Mouse (Mus musculus) cerebellum, postnatal 14 days (tissue): ENCODE measurements around the gene Phf21a.

Experiments used
- DNase-seq, 2 experiments: peaks; one replicate each; pipeline ENCODE4 v3.0.0; 2021; ENCODE audit warnings: mixed read lengths in 2 of 2

Phf21a gene

DNA sequence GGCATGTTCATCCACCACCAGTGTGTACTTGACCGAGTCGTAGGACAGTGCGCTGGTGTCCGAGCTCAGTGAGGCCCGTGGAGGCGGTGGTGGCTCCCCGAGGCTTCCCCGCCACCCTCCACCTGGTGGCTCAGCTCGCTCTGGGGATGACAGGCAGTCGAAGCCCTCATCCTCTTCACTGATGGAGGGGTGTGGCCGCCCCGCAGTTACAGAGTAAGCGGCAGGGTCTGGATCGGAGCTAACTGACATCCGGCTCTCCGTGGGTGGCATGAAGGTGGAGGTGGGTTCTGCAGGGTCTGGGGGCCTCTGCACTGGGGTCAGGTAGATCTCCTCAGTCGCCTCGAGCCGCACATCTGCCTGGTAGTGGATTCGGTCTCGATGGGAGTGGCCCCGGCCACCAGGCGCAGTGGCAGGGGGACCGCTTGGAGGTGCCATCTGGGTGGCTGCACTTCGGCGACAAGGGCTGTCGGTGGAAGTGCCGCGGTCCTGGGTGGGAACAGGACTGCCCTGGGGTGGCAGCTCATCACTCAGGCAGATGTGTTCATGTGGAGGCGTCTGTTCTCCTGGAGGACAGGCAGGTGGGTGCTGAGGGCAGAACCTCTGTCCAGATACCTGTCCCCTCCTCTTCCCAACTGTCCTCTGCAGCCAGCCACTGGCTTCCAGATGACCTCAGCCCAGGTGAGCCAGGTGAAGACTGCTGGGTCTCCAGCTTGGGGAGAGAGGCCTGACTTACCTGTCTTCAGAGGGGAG is 294.1 kb downstream of the Phf21a start:
- DNase-seq, result no peak

DNA sequence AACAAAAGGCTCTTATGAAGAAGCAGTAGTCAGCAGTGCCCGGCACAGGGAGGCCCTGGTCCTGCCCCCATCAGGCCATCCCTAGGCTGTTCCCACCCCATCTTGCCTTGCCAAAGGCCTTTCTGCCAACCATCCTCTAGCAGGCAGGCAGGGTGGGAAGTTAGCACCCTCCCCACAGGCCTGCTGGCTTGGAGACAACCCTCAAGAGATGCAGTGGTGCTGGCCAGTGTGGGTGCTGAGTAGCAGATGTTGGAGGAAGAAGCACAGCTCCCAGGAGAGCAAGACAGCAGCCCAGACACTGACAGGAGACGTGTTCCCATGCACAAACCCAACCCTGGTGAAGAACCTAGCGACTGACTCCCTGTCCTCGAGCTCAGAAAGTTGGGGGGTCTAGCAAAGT is 294.7 kb downstream of the Phf21a start:
- no peak for DNase-seq

DNA sequence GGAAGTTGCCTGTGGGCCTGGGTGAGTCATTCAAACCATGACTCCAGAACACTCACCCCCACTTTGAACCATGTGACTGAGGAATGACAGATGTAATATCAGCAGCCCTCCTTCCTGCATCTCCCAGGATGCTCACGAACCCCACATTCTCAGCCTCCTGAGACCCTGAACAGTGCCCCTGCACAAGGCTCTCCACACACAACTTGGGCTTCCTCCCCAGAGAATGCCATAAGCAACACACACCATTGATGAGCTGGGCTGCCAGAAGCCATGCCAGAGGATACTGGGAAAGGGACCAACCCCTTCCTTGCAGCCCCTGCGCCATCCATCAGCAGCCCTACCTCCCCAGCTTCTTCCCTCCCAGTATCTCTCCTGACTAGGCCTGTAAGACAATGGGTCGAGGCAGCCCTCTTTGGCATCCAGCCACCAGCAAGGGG is 295.2 kb downstream of the Phf21a start:
- DNase-seq, result peak in 1 of 2 experiments; percentile 48

DNA sequence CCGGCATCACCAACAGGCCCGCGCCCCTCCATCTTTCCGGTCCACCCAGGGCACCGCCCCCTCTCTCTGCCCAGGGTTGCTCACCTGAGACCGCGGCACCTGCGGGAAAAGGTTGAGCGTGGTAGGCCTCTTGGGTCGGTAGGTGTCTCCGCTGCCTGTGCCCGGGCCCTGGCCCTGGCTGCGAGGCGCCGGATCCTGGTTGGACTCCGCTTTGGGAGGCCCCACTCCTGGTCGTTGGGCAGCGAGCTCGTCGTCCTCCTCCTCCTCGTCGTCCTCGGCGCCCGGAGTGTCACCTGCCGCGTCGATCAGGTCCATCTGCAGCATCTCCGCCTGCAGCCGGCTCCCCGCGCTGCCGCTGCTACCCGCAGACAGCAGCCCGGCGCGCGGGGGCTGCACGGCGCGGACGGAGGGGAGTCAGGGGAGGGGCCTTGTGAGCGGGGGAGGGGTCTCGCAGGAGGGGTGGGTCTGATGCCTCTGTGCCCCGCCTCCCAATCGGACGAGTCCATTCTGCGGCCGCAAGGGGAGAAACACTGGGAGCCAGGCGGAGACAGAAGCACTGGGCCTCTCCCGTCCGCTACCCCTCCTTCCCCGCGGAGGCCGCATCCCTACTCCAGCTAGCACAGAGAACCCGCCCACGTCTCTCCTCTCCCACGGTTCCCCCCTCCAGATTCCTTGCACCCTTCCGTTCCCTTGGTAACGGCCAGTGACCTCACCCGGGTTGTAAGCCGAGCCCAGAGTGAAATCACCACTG is 296.1 kb downstream of the Phf21a start:
- DNase-seq, result peak; percentile 85 to 88

DNA sequence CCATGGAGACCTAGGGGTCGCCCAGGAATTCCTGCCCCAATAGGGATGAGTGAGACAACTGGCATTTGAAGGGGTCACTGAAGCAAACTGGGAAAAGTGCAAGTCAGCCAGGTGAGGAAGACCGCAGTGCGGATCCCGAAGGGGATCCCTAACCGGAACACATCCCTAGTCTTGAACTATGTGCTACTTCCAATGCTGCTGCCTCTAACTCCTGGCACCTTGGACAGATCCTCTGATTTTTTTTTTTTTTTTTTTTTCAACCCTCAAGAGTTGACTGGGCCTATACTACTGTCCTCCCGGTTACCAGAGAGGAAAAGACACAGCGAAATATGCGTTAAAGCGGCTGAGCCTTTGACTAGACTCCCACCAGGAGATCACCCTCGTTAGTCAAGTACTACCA is 296.7 kb downstream of the Phf21a start:
- DNase-seq, result no peak

DNA sequence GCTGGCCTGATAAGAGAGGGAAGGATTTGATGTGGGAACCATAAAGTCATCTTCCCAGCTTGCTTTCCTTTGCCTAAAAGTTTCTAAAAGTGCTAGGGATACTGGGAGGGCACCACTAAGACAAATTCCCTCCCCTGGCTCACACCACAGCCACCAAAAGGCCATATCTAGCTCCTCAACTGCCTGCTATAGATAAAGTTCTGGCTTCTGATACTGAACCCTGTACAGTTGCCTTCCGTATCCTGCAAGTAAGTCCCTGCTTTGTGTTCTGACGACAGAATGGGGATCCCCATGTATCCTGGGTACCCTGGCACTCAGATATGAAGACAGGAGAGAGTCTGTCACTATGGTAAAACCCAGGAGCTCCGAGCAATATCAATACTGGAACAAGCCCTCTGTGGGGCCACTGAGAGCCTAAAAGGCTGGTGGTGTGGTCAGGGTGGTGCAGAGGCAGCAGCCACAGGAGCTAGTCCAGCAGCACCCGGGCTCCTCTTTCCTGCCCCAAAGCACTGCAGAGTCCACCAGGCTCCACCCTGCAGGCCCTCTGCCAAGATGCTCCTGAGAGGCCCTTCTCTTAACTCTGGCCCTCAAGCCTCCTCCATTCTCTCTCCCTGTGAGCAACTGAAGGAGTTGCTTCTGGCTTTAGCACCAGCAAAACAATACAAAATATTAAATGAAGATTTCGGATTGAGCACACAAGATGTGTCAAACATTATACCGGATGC is 297.5 kb downstream of the Phf21a start:
- DNase-seq, result peak; percentile 63 to 71

DNA sequence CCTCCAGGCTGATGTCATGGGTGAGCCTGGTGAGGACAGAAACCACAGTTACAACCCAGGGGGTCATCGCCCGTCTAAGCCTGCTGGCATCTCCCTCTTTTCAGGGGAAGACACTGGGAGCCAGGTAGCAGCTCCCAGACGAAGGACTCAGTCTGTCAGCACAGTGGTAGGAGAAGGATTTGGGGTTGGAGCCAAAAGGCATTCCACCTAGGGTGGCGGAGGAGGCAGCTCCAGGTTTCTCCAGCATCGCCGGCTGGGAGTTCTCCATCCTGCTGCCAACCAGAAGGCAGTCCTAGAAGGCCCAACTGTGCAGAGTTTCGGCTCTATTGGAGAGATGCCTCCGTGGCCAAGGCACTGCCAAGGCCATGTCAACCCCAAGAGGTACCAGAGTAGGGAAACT is 298.2 kb downstream of the Phf21a start:
- DNase-seq, result peak; percentile 51 to 56

DNA sequence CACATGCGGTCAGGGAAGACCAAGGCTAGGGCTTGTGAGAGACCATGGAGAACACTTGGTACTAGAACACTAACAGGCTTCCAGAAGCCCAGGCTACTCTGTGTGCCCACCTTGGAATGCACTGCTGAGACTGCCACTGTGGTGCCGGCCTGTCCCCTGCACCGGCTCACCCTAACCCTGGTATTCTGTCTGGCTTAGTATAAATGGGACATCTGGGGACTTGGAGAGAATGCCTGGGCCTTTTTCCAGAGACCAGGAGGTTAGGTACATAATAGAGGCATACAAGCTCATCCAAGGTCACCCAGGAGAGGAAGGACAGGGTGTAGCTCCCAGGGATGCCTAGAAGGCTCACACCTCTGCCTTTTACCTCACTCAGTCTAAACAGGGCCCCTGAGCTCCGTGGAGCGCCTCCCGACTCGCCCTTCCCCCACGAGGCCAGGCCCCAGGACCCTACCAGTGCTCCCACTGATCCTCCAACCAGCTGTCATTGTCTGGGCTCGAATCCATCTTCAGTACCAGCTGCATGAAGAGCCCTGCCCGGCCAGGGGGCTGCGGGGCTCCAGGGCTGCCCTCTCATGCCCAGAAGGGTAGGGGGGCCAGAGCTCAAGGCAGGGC is 298.9 kb downstream of the Phf21a start:
- DNase-seq, result peak; percentile 62 to 65

DNA sequence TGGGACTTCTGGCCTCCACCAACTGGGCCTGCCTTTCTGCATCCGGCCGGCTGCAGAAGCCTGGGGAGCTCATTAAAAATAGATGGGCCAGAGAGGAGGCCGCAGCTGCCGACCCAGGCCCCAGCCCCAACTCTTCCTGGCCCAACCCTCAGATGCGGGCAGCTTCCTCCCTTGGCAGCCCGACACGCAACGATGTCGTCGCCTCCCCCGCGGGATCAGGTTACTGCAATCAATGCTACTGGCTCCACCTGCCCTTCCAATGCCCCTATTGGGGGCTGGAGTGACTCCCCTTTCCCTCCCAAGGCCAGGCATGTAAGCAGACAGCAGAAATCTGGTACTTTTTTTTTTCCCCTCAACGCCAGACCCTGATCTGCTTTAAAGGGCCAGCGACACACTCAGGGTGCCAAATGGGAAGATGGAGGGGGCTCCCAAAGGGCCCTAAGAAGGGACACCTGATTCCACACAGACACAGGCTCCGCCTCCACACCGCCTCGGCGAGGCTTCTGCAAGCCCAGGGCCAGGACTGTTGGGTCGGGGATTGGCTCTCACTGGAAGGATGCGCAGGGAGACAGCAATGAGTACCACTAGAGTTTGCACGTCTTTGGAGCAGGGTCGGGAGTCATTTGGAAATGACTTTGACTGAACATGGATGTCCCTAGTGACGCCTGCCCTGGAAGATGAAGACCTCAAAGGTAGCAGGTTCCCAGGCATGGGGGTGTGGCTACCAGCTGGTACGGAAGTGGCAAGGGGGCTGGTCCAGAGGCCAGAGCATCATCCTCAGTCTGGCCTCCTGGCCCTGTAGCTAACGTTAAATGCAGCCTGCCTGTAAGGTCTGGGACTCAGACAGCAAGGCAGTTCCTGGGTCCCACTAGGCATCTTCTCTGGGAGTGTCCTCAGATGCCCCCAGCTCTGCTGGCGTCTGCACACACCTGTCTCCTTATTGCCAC is 299.7 kb downstream of the Phf21a start:
- DNase-seq, result peak; percentile 63 to 72

DNA sequence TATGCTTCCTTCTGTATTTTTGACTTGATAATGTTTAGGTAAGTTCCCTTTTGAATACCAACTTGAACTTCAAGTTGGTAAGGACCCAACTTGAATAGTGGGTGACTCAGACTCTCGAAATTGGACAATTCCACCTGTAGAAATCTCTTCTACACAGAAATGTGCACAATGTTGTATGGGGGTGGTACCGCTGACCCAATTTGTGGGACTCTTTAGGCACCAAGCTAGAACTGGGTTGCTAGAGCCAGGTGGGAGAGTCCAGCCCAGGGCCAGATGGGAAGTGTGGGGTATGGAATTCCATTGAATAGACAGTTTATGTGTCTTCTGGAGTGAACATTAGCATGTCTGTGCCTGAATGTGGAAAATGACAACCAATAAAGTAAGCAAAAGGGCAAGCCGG is 302.6 kb downstream of the Phf21a start:
- DNase-seq, result no peak

DNA sequence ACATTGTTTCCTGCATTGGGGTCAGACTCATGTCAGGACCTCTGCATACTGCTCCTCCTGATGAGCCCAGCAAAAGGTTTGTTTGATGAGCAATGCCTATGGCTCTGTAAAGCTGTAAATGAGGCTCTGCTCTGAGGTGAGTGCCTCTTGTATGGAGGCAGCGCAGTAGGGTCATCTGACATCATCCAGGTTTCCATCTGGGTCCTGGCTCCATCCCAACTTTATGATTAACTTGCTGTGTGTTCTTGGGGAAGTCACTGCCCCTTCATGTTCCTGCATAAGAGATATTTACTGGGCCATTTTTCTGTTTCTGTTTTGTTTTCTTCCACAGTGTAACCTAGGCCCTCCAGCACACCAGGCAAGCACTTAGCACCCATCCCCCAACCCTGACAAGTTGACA is 304.5 kb downstream of the Phf21a start:
- DNase-seq, result no peak

DNA sequence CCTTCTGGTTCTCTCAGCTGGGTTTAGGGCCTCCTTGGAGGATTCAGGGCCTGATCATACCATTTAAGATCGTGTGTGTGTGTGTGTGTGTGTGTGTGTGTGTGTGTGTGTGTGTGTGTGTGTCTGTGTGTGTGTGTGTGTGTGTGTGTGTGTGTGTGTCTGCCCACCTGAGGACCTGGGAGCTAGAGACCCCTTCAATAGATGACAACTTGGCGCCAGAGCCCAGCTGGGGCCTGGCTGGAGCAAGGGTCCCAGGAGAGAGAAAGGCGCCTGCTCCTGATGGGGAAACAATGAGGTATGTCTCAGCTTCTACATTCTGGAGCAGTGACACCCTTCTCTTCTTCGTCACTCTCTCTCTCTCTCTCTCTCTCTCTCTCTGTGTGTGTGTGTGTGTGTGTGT is 307.0 kb downstream of the Phf21a start:
- peak in 1 of 2 experiments; percentile 38 for DNase-seq

DNA sequence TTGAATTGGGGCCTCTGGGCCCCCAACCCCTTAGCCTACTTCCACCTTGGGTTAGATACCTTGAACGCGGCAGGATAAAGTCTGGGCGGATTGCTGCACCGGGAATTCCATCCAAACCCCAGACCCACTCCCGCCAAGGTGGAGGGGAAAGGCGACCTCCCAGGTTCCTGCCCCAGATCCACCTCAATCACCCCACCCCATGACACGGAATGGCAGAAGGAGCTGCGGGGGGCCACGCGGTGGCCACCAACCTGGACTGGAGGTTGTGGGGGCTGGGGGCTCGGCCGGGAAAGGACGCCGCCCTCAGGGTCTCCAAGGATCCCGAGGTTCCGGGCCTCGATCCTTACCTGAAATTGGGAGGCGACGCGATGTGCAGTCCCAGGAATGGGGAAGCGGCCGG is 307.8 kb downstream of the Phf21a start:
- peak; percentile 67 to 71 for DNase-seq

DNA sequence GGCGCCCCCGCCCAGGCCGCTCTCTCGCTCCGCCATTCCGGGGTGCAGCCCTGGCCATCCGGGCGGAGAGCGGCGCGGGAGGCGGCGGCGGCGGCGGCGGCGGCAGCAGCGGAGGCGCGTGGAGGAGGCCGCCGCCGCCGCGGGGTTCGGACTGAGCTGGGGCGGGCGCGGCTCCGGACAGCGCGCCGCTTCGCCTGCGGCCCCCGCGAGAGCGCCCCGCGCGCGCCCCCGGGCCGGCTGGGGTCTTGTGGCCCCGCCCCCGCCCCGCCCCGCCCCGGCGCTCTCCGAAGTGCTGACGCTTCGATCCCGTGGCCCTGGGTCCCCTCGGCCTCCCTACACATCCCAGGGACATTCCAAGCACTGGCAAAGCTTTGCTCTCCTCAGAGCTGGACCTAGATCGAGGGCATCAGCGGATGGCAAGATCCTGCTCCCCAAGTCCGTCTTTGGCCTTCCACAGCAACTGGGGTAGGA is 308.2 kb downstream of the Phf21a start, which contains the start of gene Mapk8ip1:
Gene Mapk8ip1, minus strand, starts transcription at position 173 of the 471 bp plus-strand sequence.
- peak; percentile 73 to 76 for DNase-seq

DNA sequence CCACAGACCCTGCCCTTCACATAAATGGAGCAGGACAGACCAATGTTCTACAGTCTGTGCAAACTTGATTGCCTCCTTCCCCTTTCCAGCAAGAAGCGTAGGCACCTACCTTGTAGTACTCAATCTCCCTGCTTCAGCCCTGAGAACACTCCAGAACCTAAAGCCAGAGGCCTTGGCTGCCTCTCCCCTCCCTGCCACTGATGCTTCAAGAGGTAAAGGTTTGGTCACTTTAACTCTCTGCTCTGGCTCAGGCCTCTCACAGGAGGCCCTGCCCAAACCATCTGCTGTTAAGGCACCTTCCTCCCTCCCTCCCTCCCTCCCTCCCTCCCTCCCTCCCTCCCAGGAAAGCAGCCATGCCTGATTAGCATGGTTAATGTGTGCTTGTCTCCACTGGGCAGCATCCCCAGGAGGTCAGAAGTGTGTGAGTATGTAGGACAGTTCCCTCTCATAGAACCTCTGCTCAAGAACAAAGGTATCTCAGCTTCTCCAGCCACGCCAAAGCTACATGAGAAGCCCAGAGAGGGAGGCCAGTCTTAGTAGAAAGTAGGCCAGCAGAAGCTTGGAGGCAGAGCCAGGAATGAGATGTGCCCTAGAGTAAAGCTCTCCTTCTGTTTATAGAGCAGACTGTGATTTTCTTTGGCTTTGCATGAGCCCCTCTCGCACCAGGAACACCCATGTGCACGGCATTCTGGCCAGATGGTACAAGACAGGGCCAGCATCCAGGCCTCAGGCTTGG is 309.8 kb downstream of the Phf21a start:
- peak; percentile 84 to 88 for DNase-seq

DNA sequence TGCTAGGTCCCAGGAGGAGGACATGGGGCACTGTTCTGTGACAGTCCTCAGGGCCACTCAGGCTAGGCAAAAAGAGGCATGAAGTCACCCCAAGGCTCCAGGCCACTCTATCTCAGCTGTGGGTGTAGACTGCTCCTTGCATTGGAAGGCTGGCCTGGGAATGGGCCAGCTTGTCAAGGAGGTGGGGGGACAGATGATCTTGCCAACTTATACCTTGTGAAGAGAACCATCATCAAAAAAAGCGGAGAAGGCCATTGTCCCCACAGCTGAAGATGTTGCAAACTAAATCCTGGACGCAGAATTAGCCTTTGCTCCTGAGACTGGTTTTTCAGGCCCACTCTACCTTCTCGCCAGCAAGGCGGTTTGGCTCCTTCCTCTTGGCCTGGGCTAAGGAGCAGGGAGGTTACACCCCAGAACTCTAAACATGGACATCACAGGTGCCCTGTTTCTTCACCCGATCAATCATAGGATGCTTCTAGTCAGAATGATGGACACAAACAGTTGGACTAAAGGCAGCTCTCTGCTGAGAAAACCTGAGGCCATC is 310.9 kb downstream of the Phf21a start:
- peak in 1 of 2 experiments; percentile 35 for DNase-seq

DNA sequence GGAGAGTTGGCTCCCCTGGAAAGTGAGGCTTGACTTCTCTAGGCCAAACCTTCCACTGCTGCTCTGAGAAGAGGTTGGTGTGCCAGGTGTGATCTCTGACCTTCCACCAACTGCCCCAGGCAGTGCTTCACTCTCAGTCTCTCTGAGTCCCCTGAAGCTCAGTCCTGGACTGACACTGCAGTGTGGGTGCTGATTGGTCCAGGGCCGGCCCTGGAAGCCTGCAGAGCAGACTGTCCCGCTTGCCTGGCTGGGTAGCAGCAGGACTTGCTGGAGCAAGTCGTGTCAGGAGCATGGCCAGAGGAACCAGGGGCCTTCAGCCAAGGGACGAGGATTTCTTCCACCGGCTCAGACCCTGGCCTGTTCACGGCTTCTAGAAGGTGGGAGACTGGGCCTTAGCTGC is 311.8 kb downstream of the Phf21a start:
- peak in 1 of 2 experiments; percentile 50 for DNase-seq

DNA sequence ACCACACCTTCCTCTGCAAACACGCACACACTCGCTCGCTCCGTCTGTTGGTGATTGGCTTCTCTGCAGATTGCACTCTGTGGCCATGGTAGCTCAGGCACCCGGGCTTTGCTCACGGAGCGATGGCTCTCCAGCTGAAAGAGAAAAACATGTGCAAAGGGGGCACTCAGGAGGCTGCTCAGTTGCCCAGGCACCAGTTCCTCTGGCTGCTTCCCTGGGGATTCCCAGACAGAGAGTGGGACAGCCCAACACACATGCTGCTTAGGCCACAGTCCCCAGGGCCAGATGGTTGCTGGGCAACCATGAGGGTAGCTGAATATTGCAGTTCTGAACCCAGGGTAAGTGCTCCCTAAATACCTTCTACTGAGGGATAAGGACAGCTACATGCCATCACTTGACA is 312.8 kb downstream of the Phf21a start:
- no peak for DNase-seq

DNA sequence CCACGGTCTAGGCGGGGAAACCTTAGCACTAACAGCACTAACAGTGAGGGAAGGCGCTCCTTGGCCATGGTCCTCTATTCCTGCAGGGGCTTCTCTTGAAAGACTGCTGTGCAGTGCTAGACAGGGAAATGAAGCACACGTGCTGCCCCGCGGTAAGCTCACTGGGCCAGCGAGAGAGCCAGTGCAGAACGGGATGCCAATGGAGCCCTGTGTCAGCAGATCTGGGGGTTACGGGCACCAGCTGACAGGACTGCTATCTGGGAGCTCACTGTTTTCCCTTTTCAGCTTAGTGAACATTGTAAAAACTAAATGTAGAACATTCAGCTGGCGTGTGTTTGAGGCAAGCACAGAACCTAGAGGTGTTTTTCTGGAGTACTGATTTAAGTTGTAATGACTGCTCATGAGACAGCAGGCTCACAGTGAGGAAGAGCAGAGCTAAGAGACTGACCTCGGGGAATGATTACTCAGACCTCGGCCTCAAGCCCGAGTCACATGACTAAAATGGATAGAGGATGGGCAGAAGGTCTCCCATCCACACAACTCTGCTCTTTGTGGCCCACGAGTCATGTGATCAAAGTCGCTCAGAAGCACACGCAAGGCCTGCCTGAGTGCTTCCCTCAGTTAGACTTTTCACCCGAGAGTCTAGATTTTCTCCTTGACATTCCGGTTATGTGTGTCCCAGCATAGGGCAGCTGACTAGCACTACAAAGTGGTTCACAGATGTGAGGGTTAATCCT is 315.6 kb downstream of the Phf21a start:
- DNase-seq, result no peak

DNA sequence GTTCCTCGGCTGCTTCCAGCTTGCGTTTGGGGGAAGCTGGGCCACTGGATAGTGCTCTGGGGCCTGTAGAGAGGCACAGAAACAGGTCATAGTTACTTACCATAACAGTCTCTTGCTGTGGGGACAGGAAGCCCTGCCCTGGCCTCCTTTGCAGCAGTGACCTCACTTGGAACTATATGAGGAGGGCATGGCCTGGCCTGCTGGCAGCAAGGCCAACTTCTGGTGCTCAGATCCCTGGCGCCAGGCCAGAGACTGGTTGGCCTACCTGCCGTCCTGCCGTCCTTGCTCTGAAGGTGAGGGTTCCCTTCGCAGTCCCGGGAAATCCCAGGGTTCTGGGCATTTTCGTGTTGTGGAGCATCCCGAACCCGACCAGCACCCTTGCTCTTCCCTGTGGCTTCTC is 318.8 kb downstream of the Phf21a start:
- DNase-seq, result peak; percentile 71 to 81
